Mouse (Mus musculus) cerebellum, adult 18-20 months (tissue): ENCODE measurements around the gene Sdk1.

Experiments used
- DNase-seq, 2 experiments: peaks; one replicate each; pipeline ENCODE4 v3.0.0; 2021

Gene Sdk1

GRCm38 (mm10) chr5:141344376-141344775 is 103.1 kb downstream of the Sdk1 start:
- peak in 1 of 2 experiments; percentile 2 for DNase-seq

DNA sequence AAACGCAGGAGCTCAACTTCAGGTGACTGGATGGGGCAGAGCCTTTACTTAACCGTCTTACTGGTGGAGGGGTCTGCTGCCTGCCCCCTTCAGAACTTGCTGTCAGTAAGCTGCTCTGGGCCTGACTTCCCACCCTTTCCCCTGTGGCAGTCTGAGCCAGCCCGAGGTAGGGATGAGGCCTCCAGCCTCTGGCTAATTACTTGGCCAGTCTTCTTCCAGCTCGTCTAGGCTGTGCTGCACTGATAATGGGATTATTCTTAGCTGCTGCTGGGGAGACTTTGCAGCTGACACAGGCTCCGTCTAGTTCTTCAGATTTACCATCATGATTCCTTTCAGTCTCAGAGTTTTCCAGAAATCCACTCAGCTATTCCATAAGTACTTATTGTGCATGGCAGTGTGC is 104.2 kb downstream of the Sdk1 start:
- DNase-seq, result no peak

GRCm38 (mm10) chr5:141362676-141363075 is 121.4 kb downstream of the Sdk1 start:
- no peak for DNase-seq

DNA sequence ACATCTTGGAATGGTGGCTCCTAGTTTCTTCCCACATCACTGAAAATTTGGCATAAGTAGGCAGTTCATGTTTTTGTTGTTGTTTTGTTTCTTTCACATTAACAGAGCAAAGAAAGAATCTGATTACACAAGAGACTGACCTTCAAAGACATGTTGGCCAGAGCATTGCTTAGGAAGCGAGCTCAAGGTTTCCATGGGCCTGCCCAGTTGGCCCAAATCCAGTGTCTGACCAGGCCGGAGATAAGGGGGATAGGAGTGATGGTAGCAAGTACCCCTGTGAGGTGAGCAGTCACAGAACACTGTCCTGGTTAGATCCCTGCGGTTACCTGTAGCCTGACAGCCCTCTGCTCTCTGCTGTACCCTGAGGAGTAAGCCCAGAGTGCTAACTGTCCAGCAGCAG is 122.7 kb downstream of the Sdk1 start:
- no peak for DNase-seq

DNA sequence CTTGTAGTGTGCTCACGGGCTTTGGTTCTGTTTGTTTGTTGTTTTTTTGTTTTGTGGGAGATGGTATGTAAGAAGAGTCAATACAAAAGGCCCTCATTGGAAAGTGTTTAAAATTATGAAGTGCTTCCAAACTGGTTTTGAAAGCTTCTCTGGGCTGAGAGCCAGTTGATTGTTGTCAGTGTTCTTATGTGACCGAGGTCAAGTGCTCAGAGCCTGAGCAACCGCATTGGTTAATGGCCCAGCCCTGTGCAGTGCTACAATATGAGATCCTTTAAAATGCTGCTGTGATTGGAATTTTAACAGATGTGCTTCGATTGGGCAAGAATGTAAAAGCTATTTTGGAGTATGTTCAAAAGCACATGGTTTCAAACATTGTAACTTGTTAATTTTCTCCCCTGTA is 127.3 kb downstream of the Sdk1 start:
- DNase-seq, result no peak

DNA sequence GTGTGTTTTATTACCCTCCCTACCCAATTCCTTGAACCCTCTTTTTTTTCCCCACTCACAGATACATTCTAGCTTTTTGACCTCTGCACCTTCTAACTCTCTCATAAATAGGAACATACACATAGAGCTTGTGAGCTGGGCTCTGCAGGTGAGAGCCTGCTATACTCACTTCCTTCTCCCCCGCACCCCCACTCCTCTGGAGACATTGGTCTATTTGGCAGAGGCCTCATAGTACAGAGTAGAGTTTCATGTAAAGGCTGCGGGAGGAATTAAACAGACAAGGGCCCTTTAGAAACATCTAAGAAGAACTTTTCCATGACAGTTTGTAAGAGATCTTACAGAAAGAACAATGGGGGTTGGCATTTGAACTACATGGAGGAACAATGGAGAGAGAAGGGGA is 133.5 kb downstream of the Sdk1 start:
- no peak for DNase-seq

GRCm38 (mm10) chr5:141379836-141380773 is 138.8 kb downstream of the Sdk1 start:
- no peak for DNase-seq

- no peak for DNase-seq
Observed at GRCm38 (mm10) chr5:141380774-141381156, 139.5 kb downstream of the Sdk1 start.

GRCm38 (mm10) chr5:141381581-141381980 is 140.3 kb downstream of the Sdk1 start:
- no peak for DNase-seq

- DNase-seq, result no peak
Observed at GRCm38 (mm10) chr5:141382246-141382835, 141.1 kb downstream of the Sdk1 start.

DNA sequence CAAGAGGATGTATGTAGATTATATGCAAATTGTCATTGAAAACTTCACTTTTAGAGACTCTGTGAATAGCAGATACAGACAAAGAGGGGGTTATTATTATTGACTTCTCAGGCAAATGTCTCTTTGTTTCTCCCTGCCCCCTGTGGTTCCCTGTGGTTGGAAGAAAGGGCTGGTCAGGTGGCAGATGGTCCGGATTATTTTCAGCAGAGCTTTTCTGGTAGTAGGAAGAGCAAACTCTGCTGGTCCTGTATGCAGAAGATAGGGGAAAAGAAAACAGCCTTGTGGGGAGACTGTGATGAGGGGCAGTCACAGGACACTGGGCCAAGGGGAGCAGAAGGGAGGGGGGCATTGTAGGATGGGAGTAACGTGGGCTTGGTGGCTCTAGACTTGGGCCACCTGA is 147.2 kb downstream of the Sdk1 start:
- no peak for DNase-seq

- DNase-seq, result no peak
Observed at GRCm38 (mm10) chr5:141390541-141390940, 149.3 kb downstream of the Sdk1 start.

DNA sequence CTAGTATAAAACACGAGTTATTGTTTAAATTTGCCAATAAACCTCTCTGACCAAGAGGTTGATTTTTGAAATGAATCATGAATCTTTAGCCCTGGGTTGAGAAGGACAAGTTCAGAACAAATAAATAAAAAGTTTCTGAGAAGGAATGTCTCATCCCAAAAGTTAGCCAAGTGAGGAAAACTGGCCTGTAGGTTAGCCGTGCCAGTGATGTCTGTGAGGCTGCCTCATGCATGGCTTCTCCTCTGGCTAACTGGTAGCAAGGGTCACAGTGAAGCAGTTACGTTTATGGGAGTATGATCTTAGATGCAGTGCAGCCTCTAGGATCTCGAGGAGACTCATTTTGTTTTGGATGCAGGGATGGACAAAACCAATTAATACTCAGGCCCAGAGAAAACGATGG is 149.9 kb downstream of the Sdk1 start:
- DNase-seq, result no peak

DNA sequence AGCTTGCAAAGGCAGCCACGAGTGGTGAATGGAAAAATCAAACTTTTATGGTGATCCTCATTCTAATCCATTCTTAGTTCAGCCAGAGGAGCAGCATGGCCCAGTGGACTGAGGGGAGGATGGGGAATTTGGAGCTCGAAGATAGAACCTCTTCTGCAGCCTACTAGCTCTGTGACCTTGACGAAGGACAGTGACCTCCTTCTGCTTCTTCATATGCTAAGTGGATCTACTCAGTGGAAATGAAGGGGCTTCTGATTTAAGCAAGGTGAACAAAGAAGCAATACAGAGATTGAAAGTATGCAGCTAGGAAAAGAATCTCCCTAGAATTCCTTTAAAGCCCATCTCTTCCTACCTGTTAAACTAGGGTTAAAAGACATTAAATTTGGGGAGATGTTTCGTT is 152.6 kb downstream of the Sdk1 start:
- no peak for DNase-seq

- DNase-seq, result no peak
Observed at GRCm38 (mm10) chr5:141394586-141394985, 153.3 kb downstream of the Sdk1 start.

- DNase-seq, result no peak
Observed at GRCm38 (mm10) chr5:141403741-141404140, 162.5 kb downstream of the Sdk1 start.

- DNase-seq, result no peak
Observed at GRCm38 (mm10) chr5:141404651-141405050, 163.4 kb downstream of the Sdk1 start.

DNA sequence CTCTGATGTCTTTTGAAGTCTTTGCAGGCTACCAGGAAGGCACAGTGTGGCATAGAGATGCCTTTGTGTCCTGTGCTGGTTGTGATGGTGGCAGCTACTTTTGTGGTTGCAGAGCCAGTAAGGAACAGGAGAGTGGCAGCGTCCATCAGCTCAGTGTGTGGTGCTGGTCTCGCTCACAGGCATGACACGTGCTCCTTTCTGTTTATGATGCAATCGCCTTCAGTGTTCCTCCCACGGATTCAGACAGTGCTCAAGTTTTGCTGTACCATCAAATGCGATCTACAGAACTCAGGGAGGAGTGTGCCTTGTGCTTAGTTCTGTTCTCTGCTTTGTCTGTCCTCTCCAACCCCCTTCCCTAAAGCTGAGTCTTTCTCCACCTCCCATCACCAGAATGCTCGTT is 165.6 kb downstream of the Sdk1 start:
- DNase-seq, result no peak

GRCm38 (mm10) chr5:141413013-141413412 is 171.7 kb downstream of the Sdk1 start:
- DNase-seq, result no peak

DNA sequence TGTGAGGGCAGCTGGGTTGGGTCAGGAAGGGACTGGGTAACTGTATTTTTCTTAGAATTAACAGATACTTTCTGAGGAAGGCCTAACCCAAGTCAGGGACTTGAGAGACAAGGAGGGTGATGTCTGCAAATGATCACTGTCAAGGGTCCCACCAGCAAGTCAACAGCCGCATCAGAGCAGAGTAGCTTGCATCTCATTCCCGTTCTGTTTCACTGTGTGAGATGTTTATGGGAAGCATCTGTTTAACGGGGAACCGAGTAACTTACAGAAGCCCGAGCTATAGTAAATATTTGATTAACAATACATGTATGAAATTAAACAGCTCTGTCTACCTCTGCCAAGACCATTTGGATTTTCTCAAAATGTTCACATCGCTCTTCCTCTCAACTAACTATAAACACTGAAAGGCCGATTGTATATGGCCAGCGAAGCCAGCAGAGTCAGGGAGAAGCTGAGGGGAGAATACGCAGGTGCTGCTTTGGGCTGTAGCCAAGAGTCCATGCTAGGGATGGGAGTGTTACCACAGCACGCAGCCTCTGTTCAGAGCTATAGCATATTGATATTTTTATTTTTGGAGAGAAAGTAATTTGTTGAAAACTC is 174.5 kb downstream of the Sdk1 start:
- no peak for DNase-seq

DNA sequence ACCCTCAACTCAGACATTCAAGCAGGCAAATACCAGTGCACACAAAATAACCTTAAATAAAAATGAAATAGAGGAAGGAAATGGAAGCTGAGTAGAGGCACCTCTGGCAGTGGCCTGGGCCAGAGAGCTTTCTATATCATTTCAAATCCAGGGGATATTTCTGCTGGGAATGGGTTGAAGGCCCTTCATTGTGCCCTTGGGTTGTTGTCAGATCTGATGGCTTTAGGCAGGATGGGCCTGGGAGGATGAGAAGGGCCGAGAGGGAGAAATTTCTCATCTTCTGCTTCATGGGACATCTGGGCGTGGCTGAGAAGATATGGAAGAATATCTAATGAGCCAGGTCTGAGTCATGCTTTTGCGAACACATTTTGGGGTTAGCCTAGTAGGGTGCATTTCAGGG is 186.8 kb downstream of the Sdk1 start:
- no peak for DNase-seq

DNA sequence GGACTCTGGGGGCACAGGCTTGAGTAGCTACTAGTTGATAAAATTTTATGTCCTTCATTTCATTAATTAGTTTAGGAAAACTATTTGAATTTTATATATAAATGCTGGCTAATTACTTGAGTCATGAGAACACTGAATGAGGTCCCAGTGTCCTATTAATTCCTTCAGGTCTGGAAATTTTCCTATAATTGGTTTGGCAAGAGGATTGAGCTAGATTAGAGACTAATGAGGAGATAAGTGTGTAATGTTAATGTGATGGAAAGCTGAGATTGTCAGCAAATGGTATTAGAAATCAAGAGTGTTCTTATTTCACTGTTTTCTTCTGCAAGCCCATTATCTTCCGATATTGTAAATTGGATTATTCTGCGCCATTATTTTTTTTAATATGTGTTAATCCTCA is 192.0 kb downstream of the Sdk1 start:
- DNase-seq, result no peak

DNA sequence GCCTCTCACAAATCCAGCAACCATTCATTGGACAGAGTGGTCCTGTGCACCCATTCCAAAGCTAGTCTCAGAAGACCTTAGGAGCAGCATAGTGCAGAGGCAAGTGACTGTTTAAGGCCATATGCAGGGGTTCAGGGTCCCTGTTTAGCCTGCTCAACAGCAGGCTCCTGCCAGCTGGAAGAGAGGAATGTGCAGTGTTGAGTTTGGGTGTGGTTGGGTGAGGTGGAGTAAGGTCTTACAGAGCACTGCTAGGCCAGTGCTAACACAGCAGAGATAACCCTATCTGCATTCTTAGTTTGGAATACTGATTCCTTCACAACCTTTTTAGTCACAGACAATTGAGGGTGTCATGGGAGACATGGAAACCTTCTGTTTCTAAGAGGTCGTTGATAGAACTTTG is 206.0 kb downstream of the Sdk1 start:
- no peak for DNase-seq

- no peak for DNase-seq
Observed at GRCm38 (mm10) chr5:141463417-141463816, 222.1 kb downstream of the Sdk1 start.
